Mouse (Mus musculus) MEL (cell line): ENCODE data around the gene Plekha7. TPM values are rescaled to one million over a fixed set of nuclear protein-coding genes. Genes with fewer than 3 reads are reported as not detected.

Source experiments
- DNase-seq: peaks from one replicate; pipeline ENCODE4 v3.0.0; 2011; ENCODE audit warnings: low read depth, low spot score
- H3K27ac ChIP-seq: 2 replicates; pipeline ENCODE4 v1.5.1; 2012; ENCODE audit warnings: low read depth, mild to moderate bottlenecking, control low read depth, low read length, moderate library complexity; ENCODE audit not compliant: control insufficient read depth
- H3K27me3 ChIP-seq, 2 experiments: fragments of 150-350 bp in 1 of 2; sonication (generic) in 1 of 2; 2 replicates each; pipeline ENCODE4 v1.6.1; 2012; ENCODE audit warnings: low read length in 2 of 2, mild to moderate bottlenecking in 2 of 2, improper control_type of control experiment in 1 of 2, moderate library complexity in 1 of 2; ENCODE audit not compliant: insufficient read depth in 2 of 2, control insufficient read depth in 1 of 2
- H3K36me3 ChIP-seq, 2 experiments: 2 replicates each; pipeline ENCODE4 v1.6.1; 2012 to 2014; ENCODE audit warnings: low read length in 2 of 2, improper control_type of control experiment in 1 of 2, inconsistent platforms in 1 of 2, mild to moderate bottlenecking in 1 of 2; ENCODE audit not compliant: insufficient read depth in 2 of 2, control insufficient read depth in 1 of 2
- H3K4me1 ChIP-seq, 2 experiments: fragments of 150-350 bp in 1 of 2; sonication (generic) in 1 of 2; 2 replicates each; pipeline ENCODE4 v1.6.1; 2012; ENCODE audit warnings: low read length in 2 of 2, improper control_type of control experiment in 1 of 2, mild to moderate bottlenecking in 1 of 2; ENCODE audit not compliant: insufficient read depth in 2 of 2, control insufficient read depth in 1 of 2
- H3K4me3 ChIP-seq, 2 experiments: fragments of 150-350 bp in 1 of 2; sonication (generic) in 1 of 2; 2 replicates each; pipeline ENCODE4 v1.5.1; 2012; ENCODE audit warnings: low read depth in 2 of 2, low read length in 2 of 2, mild to moderate bottlenecking in 2 of 2, moderate library complexity in 2 of 2, control low read depth in 1 of 2, improper control_type of control experiment in 1 of 2; ENCODE audit not compliant: control insufficient read depth in 1 of 2, insufficient read depth in 1 of 2
- H3K79me2 ChIP-seq: 2 replicates; pipeline ENCODE4 v1.6.1; 2012; ENCODE audit warnings: mild to moderate bottlenecking, low read length, moderate library complexity; ENCODE audit not compliant: control insufficient read depth, poor library complexity, insufficient read depth
- H3K9ac ChIP-seq: 2 replicates; pipeline ENCODE4 v1.6.1; 2012; ENCODE audit warnings: low read depth, mild to moderate bottlenecking, control low read depth, low read length, moderate library complexity; ENCODE audit not compliant: control insufficient read depth, poor library complexity, severe bottlenecking
- H3K9me3 ChIP-seq: fragments of 150-350 bp; sonication (generic); replicated peaks from 2 replicates; pipeline ENCODE4 v1.6.1; 2012; ENCODE audit warnings: mild to moderate bottlenecking, low read length, improper control_type of control experiment, moderate library complexity; ENCODE audit not compliant: insufficient read depth
- CHD1 ChIP-seq: IDR thresholded peaks from 2 replicates; pipeline ENCODE4 v1.6.1; 2012; ENCODE audit warnings: low read depth, mild to moderate bottlenecking, inconsistent platforms, low read length, improper control_type of control experiment
- CTCF ChIP-seq, 3 experiments: IDR thresholded peaks in 2 of 3; conservative IDR thresholded peaks in 1 of 3; 2 replicates each; pipeline ENCODE4 v1.5.1; 2011 to 2012; ENCODE audit warnings: low read length in 3 of 3, low read depth in 2 of 3, mild to moderate bottlenecking in 2 of 3, improper control_type of control experiment in 1 of 3, inconsistent platforms in 1 of 3, mixed read lengths in 1 of 3, moderate library complexity in 1 of 3; ENCODE audit not compliant: control insufficient read depth in 1 of 3, insufficient read depth in 1 of 3, poor library complexity in 1 of 3, severe bottlenecking in 1 of 3
- E2F4 ChIP-seq: IDR thresholded peaks from 2 replicates; pipeline ENCODE4 v1.6.1; 2011; ENCODE audit warnings: low read depth, low read length, improper control_type of control experiment, borderline replicate concordance
- GABPA ChIP-seq: IDR thresholded peaks from 2 replicates; pipeline ENCODE4 v1.6.1; 2012; ENCODE audit warnings: low read depth, mild to moderate bottlenecking, inconsistent platforms, low read length, improper control_type of control experiment, moderate library complexity
- GATA1 ChIP-seq: IDR thresholded peaks from 2 replicates; pipeline ENCODE4 v1.6.1; 2011; ENCODE audit warnings: low read depth, low read length, improper control_type of control experiment
- HCFC1 ChIP-seq: IDR thresholded peaks from 2 replicates; pipeline ENCODE4 v1.6.1; 2012; ENCODE audit warnings: low read depth, mild to moderate bottlenecking, inconsistent platforms, low read length, improper control_type of control experiment, moderate library complexity
- KAT2A ChIP-seq: conservative IDR thresholded peaks from 2 replicates; pipeline ENCODE4 v1.6.1; 2012; ENCODE audit warnings: low read depth, low read length, improper control_type of control experiment, inconsistent platforms
- MAFK ChIP-seq: IDR thresholded peaks from 2 replicates; pipeline ENCODE4 v1.6.1; 2011; ENCODE audit warnings: low read depth, mild to moderate bottlenecking, low read length, improper control_type of control experiment, borderline replicate concordance
- MAZ ChIP-seq: IDR thresholded peaks from 2 replicates; pipeline ENCODE4 v1.6.1; 2012; ENCODE audit warnings: low read depth, mild to moderate bottlenecking, inconsistent platforms, low read length, improper control_type of control experiment
- MYB ChIP-seq: IDR thresholded peaks from 2 replicates; pipeline ENCODE4 v1.6.1; 2011; ENCODE audit warnings: mild to moderate bottlenecking, low read depth, low read length, improper control_type of control experiment
- POLR2A ChIP-seq, 2 experiments: IDR thresholded peaks; 2 replicates each; pipeline ENCODE4 v1.6.1; 2011 to 2012; ENCODE audit warnings: low read length in 2 of 2, mild to moderate bottlenecking in 2 of 2, control low read depth in 1 of 2, improper control_type of control experiment in 1 of 2, low read depth in 1 of 2, moderate library complexity in 1 of 2; ENCODE audit not compliant: control insufficient read depth in 1 of 2, insufficient read depth in 1 of 2, poor library complexity in 1 of 2
- RAD21 ChIP-seq: IDR thresholded peaks from 2 replicates; pipeline ENCODE4 v1.6.1; 2011; ENCODE audit warnings: mild to moderate bottlenecking, low read depth, low read length, improper control_type of control experiment
- SIN3A ChIP-seq: IDR thresholded peaks from 2 replicates; pipeline ENCODE4 v1.6.1; 2012; ENCODE audit warnings: low read length, improper control_type of control experiment, inconsistent platforms
- SMC3 ChIP-seq: IDR thresholded peaks from 2 replicates; pipeline ENCODE4 v1.6.1; 2011; ENCODE audit warnings: low read depth, low read length, improper control_type of control experiment
- TBP ChIP-seq: IDR thresholded peaks from 2 replicates; pipeline ENCODE4 v1.8.0; 2011; ENCODE audit warnings: low read depth, low read length, improper control_type of control experiment
- TCF12 ChIP-seq: IDR thresholded peaks from 2 replicates; pipeline ENCODE4 v1.6.1; 2014; ENCODE audit warnings: low read depth, mild to moderate bottlenecking, inconsistent platforms, low read length, improper control_type of control experiment, moderate library complexity
- UBTF ChIP-seq: IDR thresholded peaks from 2 replicates; pipeline ENCODE4 v1.6.1; 2012; ENCODE audit warnings: low read depth, mild to moderate bottlenecking, inconsistent platforms, low read length, improper control_type of control experiment, moderate library complexity, borderline replicate concordance; ENCODE audit not compliant: insufficient read depth
- USF2 ChIP-seq, 2 experiments: IDR thresholded peaks; 2 replicates each; pipeline ENCODE4 v1.6.1; 2011 to 2012; ENCODE audit warnings: improper control_type of control experiment in 2 of 2, low read length in 2 of 2, borderline replicate concordance in 1 of 2, inconsistent platforms in 1 of 2, low read depth in 1 of 2, mild to moderate bottlenecking in 1 of 2; ENCODE audit not compliant: insufficient read depth in 1 of 2
- polyA plus RNA-seq, 2 experiments: library from polyadenylated mRNA; stranded (reverse) in 1 of 2; unstranded in 1 of 2; fragments of >175 nt in 1 of 2; fragments of >200 nt in 1 of 2; gene quantifications; 2 replicates each; pipeline versions ENCODE4 v1.2.1 to v1.2.4; 2012; ENCODE audit warnings: low replicate concordance in 2 of 2, low read depth in 1 of 2; ENCODE audit not compliant: insufficient read length in 2 of 2, insufficient read depth in 1 of 2, missing spikeins in 1 of 2
- total RNA-seq: library from RNA; depleted of rRNA; stranded (reverse); fragments of 300-350 nt; gene quantifications from 2 replicates; pipeline ENCODE4 v1.2.3, GENCODE M21; 2012

Gene Plekha7
- total and polyA plus RNA-seq, 3 experiments: 4.4 to 14.5 TPM; not detected in 1

- Histone ChIP-seq H3K4me1 (peaks cover 8 to 14% of the 10 kb centered on the region in 2 experiments), H3K9me3 (no peaks in the 10 kb centered on the region), H3K9ac (no peak overlapping the region), H3K27ac (no peak overlapping the region), H3K4me3 (no peak overlapping the region), H3K27me3 (no peaks in the 10 kb centered on the region), H3K79me2 (no peaks in the 10 kb centered on the region), H3K36me3 (peaks cover 0 to 8% of the 10 kb centered on the region in 2 experiments; a peak in 2 of 4 replicates)
- no peak for TF ChIP-seq USF2 (IDR thresholded peaks at IDR 0.05; ENCODE audit: borderline replicate concordance in 1 of 2, insufficient read depth in 1 of 2, low read depth in 1 of 2, low read length in 2 of 2)
- no peak for TF ChIP-seq TBP
- no peak for DNase-seq
Observed at GRCm38 (mm10) chr7:116290559-116290958, 17.6 kb downstream of the Plekha7 start.

GRCm38 (mm10) chr7:116288996-116289395 lies 19.2 kb downstream of the Plekha7 start:
- TF ChIP-seq E2F4: no peak
- no peak for TF ChIP-seq KAT2A
- no peak for TF ChIP-seq MAFK
- no peak for TF ChIP-seq POLR2A (IDR thresholded peaks at IDR 0.05; ENCODE audit: control insufficient read depth in 1 of 2, insufficient read depth in 1 of 2, low read depth in 1 of 2, low read length in 2 of 2, poor library complexity in 1 of 2)
- TF ChIP-seq MAZ: no peak
- TF ChIP-seq CTCF (IDR thresholded peaks at IDR 0.05 in 2 of 3, conservative IDR thresholded peaks at IDR 0.05 in 1 of 3; ENCODE audit: control insufficient read depth in 1 of 3, insufficient read depth in 1 of 3, low read depth in 2 of 3, low read length in 3 of 3, poor library complexity in 1 of 3, severe bottlenecking in 1 of 3): no peak
- no peak for TF ChIP-seq CHD1
- no peak for TF ChIP-seq GABPA
- no peak for TF ChIP-seq UBTF
- no peak for TF ChIP-seq RAD21
- no peak for TF ChIP-seq USF2 (IDR thresholded peaks at IDR 0.05; ENCODE audit: borderline replicate concordance in 1 of 2, insufficient read depth in 1 of 2, low read depth in 1 of 2, low read length in 2 of 2)
- no peak for TF ChIP-seq SIN3A
- no peak for TF ChIP-seq TCF12
- no peak for TF ChIP-seq MYB
- TF ChIP-seq TBP: no peak
- TF ChIP-seq SMC3: no peak
- no peak for TF ChIP-seq GATA1
- TF ChIP-seq HCFC1: no peak
- no peaks in the 10 kb centered on the region for H3K9me3 ChIP-seq
- H3K27me3 ChIP-seq: no peaks in the 10 kb centered on the region
- H3K4me1 ChIP-seq: no peaks in the 10 kb centered on the region
- no peak for DNase-seq
- no peaks in the 10 kb centered on the region for H3K36me3 ChIP-seq
- H3K27ac ChIP-seq: no peak overlapping the region
- no peak overlapping the region for H3K9ac ChIP-seq
- H3K79me2 ChIP-seq: no peaks in the 10 kb centered on the region
- no peak overlapping the region for H3K4me3 ChIP-seq
